ENCODE assay signal across 15 mouse cellular contexts in genomic region chr9:24505017-24505763, GRCm38 (mm10). TPM values are rescaled to one million over a fixed set of nuclear protein-coding genes. Genes with fewer than 3 reads are reported as not detected.
DNase-seq lines count a peak whose midpoint lies in the region; ATAC-seq and TF ChIP-seq lines count a peak whose summit lies in the region.
"Had no signal": no experiment of that assay in that cellular context is flagged by ENCODE, and none has a peak within 500 bp of the region (broad histone marks: within the 10 kb centered on the region; RNA-seq: fewer than 3 reads in every experiment).

No protein-coding gene starts in this region.

- no peak for TF ChIP-seq RAD21 in CH12.LX (IDR thresholded peaks at IDR 0.05; ENCODE audit: low read depth, low read length)

- peak; percentile 47 for ATAC-seq in inflammation-experienced regulatory T-cells, adult 6 months
- ATAC-seq: forebrain, embryonic 15.5 days; intestine, postnatal 0 days had no signal

- dilution Hi-C loops in CH12.LX (cut with MboI; ENCODE audit: extremely low pct_ligation_motif_present, extremely low pct_unique_long_range_greater_than_20kb, low sequenced_read_pairs) = no loop called here

- no peak overlapping the region for H3K4me3 ChIP-seq in CH12.LX (replicated peaks in 1 of 3; ENCODE audit: low read depth in 2 of 3, low read length in 2 of 3, poor library complexity in 1 of 3)
- H3K4me3 ChIP-seq: embryonic facial prominence, embryonic 15.5 days; forebrain, embryonic 15.5 days; stomach, embryonic 15.5 days had no signal

- H3K27ac ChIP-seq in CH12.LX (ENCODE audit: insufficient read depth, low read depth) = peak overlapping the region; percentile 24; the same call in 1 of the 2 replicates
- H3K27ac ChIP-seq: embryonic facial prominence, embryonic 15.5 days; liver, embryonic 14.5 days; macrophage; stomach, embryonic 15.5 days had no signal

- in situ Hi-C loops in CH12.LX (cut with MboI; ENCODE audit: low pct_ligation_motif_present, low pct_unique_long_range_greater_than_20kb, low sequenced_read_pairs) = no loop called here

- H3K36me3 ChIP-seq in CH12.LX (replicated peaks in 1 of 2; ENCODE audit: control insufficient read depth in 1 of 2, insufficient read depth in 1 of 2, low read length in 1 of 2) = peaks cover 0 to under 1% of the 10 kb centered on the region in 2 experiments
- H3K36me3 ChIP-seq: embryonic facial prominence, embryonic 15.5 days; forebrain, embryonic 15.5 days; stomach, embryonic 15.5 days had no signal

- peaks cover 6% of the 10 kb centered on the region; the same call in 1 of the 2 replicates for H3K79me2 ChIP-seq in CH12.LX (replicated peaks; ENCODE audit: control insufficient read depth, extremely low read depth, insufficient read depth, poor library complexity, severe bottlenecking)

- peak; percentile 73 for TF ChIP-seq EP300 in CH12.LX (IDR thresholded peaks at IDR 0.05; ENCODE audit: low read length)

- H3K4me2 ChIP-seq in CH12.LX (ENCODE audit: insufficient read depth, low read depth, poor library complexity, severe bottlenecking) = peak overlapping the region; percentile 17
- H3K4me2 ChIP-seq: embryonic facial prominence, embryonic 15.5 days; forebrain, embryonic 15.5 days; stomach, embryonic 15.5 days had no signal

- no peaks in the 10 kb centered on the region for H3K9me3 ChIP-seq in CH12.LX (replicated peaks; ENCODE audit: low read length)
- H3K9me3 ChIP-seq: embryonic facial prominence, embryonic 15.5 days; forebrain, embryonic 15.5 days; stomach, embryonic 15.5 days had no signal

- H3K4me1 ChIP-seq in CH12.LX (ENCODE audit: control insufficient read depth in 1 of 2, insufficient read depth in 2 of 2) = peaks cover 2 to 42% of the 10 kb centered on the region in 2 experiments

- TF ChIP-seq CTCF in CH12.LX (conservative IDR thresholded peaks at IDR 0.05 in 1 of 2, IDR thresholded peaks at IDR 0.05 in 1 of 2; ENCODE audit: low read depth in 2 of 2, low read length in 2 of 2) = no peak

- no peaks in the 10 kb centered on the region for H3K27me3 ChIP-seq in CH12.LX (replicated peaks)
- H3K27me3 ChIP-seq: embryonic facial prominence, embryonic 15.5 days; forebrain, embryonic 15.5 days; stomach, embryonic 15.5 days had no signal

- peak; percentile 14 for DNase-seq in lung, postnatal 36 days
- no peak for DNase-seq in lung, postnatal 4 days
- DNase-seq in CH12.LX (ENCODE audit: extremely low read depth) = peak; percentile 81
- DNase-seq in thymus, postnatal 14 days = peak; percentile 29
- DNase-seq in Muller cell, postnatal 12 days (ENCODE audit: inconsistent ontology term) = no peak
- DNase-seq in embryo, embryonic 10.5 days (ENCODE audit: low spot score) = no peak
- DNase-seq in urinary bladder, postnatal 36 days (ENCODE audit: low spot score in 2 of 2) = no peak
- DNase-seq: cerebellum, postnatal 25 days had no signal

- peak; percentile 36; the same call in 1 of the 2 replicates for TF ChIP-seq POLR2A in CH12.LX (IDR thresholded peaks at IDR 0.05; ENCODE audit: low read depth, low read length)

- no peak overlapping the region for H3K9ac ChIP-seq in CH12.LX (ENCODE audit: insufficient read depth, low read depth)
- H3K9ac ChIP-seq: embryonic facial prominence, embryonic 15.5 days; forebrain, embryonic 15.5 days; liver, embryonic 14.5 days; stomach, embryonic 15.5 days had no signal

TF ChIP-seq in CH12.LX, 34 proteins besides CTCF, POLR2A, EP300 and RAD21:
- no peak for TF ChIP-seq NRF1 (IDR thresholded peaks at IDR 0.05; ENCODE audit: low read depth, low read length)
- peak; percentile 32; the same call in 1 of the 2 replicates for TF ChIP-seq TCF12 (IDR thresholded peaks at IDR 0.05; ENCODE audit: low read depth, low read length)
- TF ChIP-seq ZC3H11A (IDR thresholded peaks at IDR 0.05; ENCODE audit: low read depth, low read length) = no peak
- TF ChIP-seq ZKSCAN1 (IDR thresholded peaks at IDR 0.05; ENCODE audit: borderline replicate concordance, low read depth, low read length) = no peak
- TF ChIP-seq JUND (conservative IDR thresholded peaks at IDR 0.05; ENCODE audit: low read depth, low read length) = no peak
- no peak for TF ChIP-seq NELFE (IDR thresholded peaks at IDR 0.05; ENCODE audit: low read depth, low read length)
- no peak for TF ChIP-seq CHD1 (IDR thresholded peaks at IDR 0.05; ENCODE audit: low read depth, low read length)
- peak; percentile 27; the same call in 1 of the 2 replicates for TF ChIP-seq ELF1 (IDR thresholded peaks at IDR 0.05; ENCODE audit: low read depth, low read length)
- no peak for TF ChIP-seq USF2 (conservative IDR thresholded peaks at IDR 0.05; ENCODE audit: low read depth, low read length)
- peak; percentile 55 for TF ChIP-seq CHD2 (IDR thresholded peaks at IDR 0.05; ENCODE audit: low read length)
- no peak for TF ChIP-seq ZMIZ1 (IDR thresholded peaks at IDR 0.05; ENCODE audit: low read depth, low read length)
- TF ChIP-seq ZNF384 (IDR thresholded peaks at IDR 0.05; ENCODE audit: low read depth, low read length) = no peak
- TF ChIP-seq MYC (IDR thresholded peaks at IDR 0.05; ENCODE audit: low read depth, low read length) = 0 out of 2 replicates have a peak, but pooled peaks have one; percentile 21
- TF ChIP-seq MAX (IDR thresholded peaks at IDR 0.05; ENCODE audit: low read length) = peak; percentile 51
- TF ChIP-seq ETS1 (conservative IDR thresholded peaks at IDR 0.05; ENCODE audit: low read depth, low read length) = peak; percentile 74
- peak; percentile 32 for TF ChIP-seq BHLHE40 (IDR thresholded peaks at IDR 0.05; ENCODE audit: low read depth, low read length)
- peak; percentile 27; the same call in 1 of the 2 replicates for TF ChIP-seq HCFC1 (IDR thresholded peaks at IDR 0.05; ENCODE audit: low read depth, low read length)
- TF ChIP-seq POLR2AphosphoS2 (IDR thresholded peaks at IDR 0.05; ENCODE audit: low read depth, low read length) = no peak
- TF ChIP-seq MAZ (IDR thresholded peaks at IDR 0.05; ENCODE audit: low read depth, low read length) = 0 out of 2 replicates have a peak, but pooled peaks have one; percentile 21
- TF ChIP-seq SIN3A (IDR thresholded peaks at IDR 0.05; ENCODE audit: low read length) = peak; percentile 50; the same call in 1 of the 2 replicates
- TF ChIP-seq TBP (conservative IDR thresholded peaks at IDR 0.05; ENCODE audit: low read depth, low read length) = peak; percentile 76
- TF ChIP-seq GABPA (IDR thresholded peaks at IDR 0.05; ENCODE audit: insufficient replicate concordance, low read depth, low read length) = no peak
- no peak for TF ChIP-seq E2F4 (IDR thresholded peaks at IDR 0.05; ENCODE audit: insufficient replicate concordance, low read depth, low read length)
- TF ChIP-seq KAT2A (IDR thresholded peaks at IDR 0.05; ENCODE audit: insufficient replicate concordance, low read length) = 0 out of 2 replicates have a peak, but pooled peaks have one; percentile 21
- TF ChIP-seq MEF2A (IDR thresholded peaks at IDR 0.05; ENCODE audit: borderline replicate concordance, low read depth, low read length) = no peak
- TF ChIP-seq IRF4 (IDR thresholded peaks at IDR 0.05; ENCODE audit: low read depth, low read length) = peak; percentile 87
- TF ChIP-seq PAX5 (IDR thresholded peaks at IDR 0.05; ENCODE audit: low read length) = no peak
- TF ChIP-seq SMC3 (IDR thresholded peaks at IDR 0.05; ENCODE audit: low read depth, low read length) = no peak
- TF ChIP-seq JUN (IDR thresholded peaks at IDR 0.05; ENCODE audit: insufficient read depth, low read depth, low read length) = no peak
- no peak for TF ChIP-seq USF1 (IDR thresholded peaks at IDR 0.05; ENCODE audit: low read depth, low read length)
- peak; percentile 41; the same call in 1 of the 2 replicates for TF ChIP-seq RCOR1 (conservative IDR thresholded peaks at IDR 0.05; ENCODE audit: low read depth, low read length)
- TF ChIP-seq UBTF (IDR thresholded peaks at IDR 0.05; ENCODE audit: low read depth, low read length) = no peak
- TF ChIP-seq MAFK (IDR thresholded peaks at IDR 0.05; ENCODE audit: insufficient replicate concordance, low read length) = no peak
- TF ChIP-seq MXI1 (IDR thresholded peaks at IDR 0.05; ENCODE audit: low read depth, low read length) = no peak

RNA-seq across cellular contexts. Expression of gene Dpy19l1, which starts 2.2 kb away (rescaled TPM):
- total RNA-seq in CH12.LX (2012; rRNA removed) = 21.2 and 27.4 TPM in 2 replicates
- 44.1 and 48.2 TPM in 2 replicates for total RNA-seq in CH12.LX (2014; rRNA removed)
- polyA plus RNA-seq in CH12.LX (2012; ENCODE audit: insufficient read length, low read depth) = 23.4 and 26.3 TPM in 2 replicates
- polyA plus RNA-seq in inflammation-experienced regulatory T-cells, adult 6 months (2017; shearing (Covaris generic)) = 1 to 10 TPM; 3.0 to 9.8 (median 5.1) TPM

Comparison
In these comparisons a context has a peak if more than half of its experiments do, and no peak if none do; other contexts are left out.
1. DNase-seq: peak in lung, postnatal 36 days (single experiment), CH12.LX (single experiment) and thymus, postnatal 14 days (single experiment); none in lung, postnatal 4 days (0 of 2), Muller cell, postnatal 12 days (single experiment), embryo, embryonic 10.5 days (single experiment) and urinary bladder, postnatal 36 days (0 of 2).